10 mouse cellular contexts compared by ENCODE assay signal in genomic region chr8:65037117-65037533, GRCm38 (mm10). TPM values are rescaled to one million over a fixed set of nuclear protein-coding genes. Genes with fewer than 3 reads are reported as not detected.
A peak's percentile ranks its signal among the peaks of the same experiment; 100 is the strongest.
DNase-seq lines count a peak whose midpoint lies in the region; ATAC-seq and TF ChIP-seq lines count a peak whose summit lies in the region.
"Had no signal": no experiment of that assay in that cellular context is flagged by ENCODE, and none has a peak within 500 bp of the region (broad histone marks: within the 10 kb centered on the region; RNA-seq: fewer than 3 reads in every experiment).

Apela (minus strand) TSS chr8:65037336.

- H3K27me3 ChIP-seq in E14TG2a.4 (ENCODE audit: insufficient read depth, low read length), result no peaks in the 10 kb centered on the region
- H3K27me3 ChIP-seq in heart, embryonic 13.5 days (replicated peaks), result no peaks in the 10 kb centered on the region
- no peaks in the 10 kb centered on the region for H3K27me3 ChIP-seq in lung, embryonic 15.5 days
- H3K27me3 ChIP-seq in stomach, postnatal 0 days (ENCODE audit: control insufficient read depth, insufficient read depth, low read length), result no peaks in the 10 kb centered on the region

- H3K4me1 ChIP-seq in E14TG2a.4 (replicated peaks; ENCODE audit: low read depth, low read length), result peaks cover 44% of the 10 kb centered on the region
- peaks cover 15% of the 10 kb centered on the region for H3K4me1 ChIP-seq in heart, embryonic 13.5 days
- H3K4me1 ChIP-seq in lung, embryonic 15.5 days, result peaks cover 9% of the 10 kb centered on the region; the same call in 1 of the 2 replicates
- no peaks in the 10 kb centered on the region for H3K4me1 ChIP-seq in stomach, postnatal 0 days (replicated peaks; ENCODE audit: control insufficient read depth, insufficient read depth)

- peak within 1 kb of the TSS; percentile 66 for H3K9ac ChIP-seq in heart, embryonic 13.5 days
- H3K9ac ChIP-seq in lung, embryonic 15.5 days, result peak within 1 kb of the TSS; percentile 27; the same call in 1 of the 2 replicates
- H3K9ac ChIP-seq in stomach, postnatal 0 days (ENCODE audit: low read length), result no peak within 1 kb of the TSS

- H3K9me3 ChIP-seq in E14TG2a.4 (ENCODE audit: low read length), result peaks cover 4% of the 10 kb centered on the region; the same call in 1 of the 2 replicates
- H3K9me3 ChIP-seq in heart, embryonic 13.5 days, result no peaks in the 10 kb centered on the region
- no peaks in the 10 kb centered on the region for H3K9me3 ChIP-seq in lung, embryonic 15.5 days
- no peaks in the 10 kb centered on the region for H3K9me3 ChIP-seq in stomach, postnatal 0 days (ENCODE audit: control insufficient read depth, low read length)

- no peak; the same call in 1 of the 2 replicates for ATAC-seq in heart, embryonic 13.5 days (ENCODE audit: extremely low read depth, insufficient number of reproducible peaks, low FRiP score, low TSS enrichment)
- ATAC-seq in lung, embryonic 15.5 days (ENCODE audit: borderline replicate concordance, extremely low read depth, low FRiP score, low TSS enrichment), result peak; percentile 83; the same call in 1 of the 2 replicates
- ATAC-seq in stomach, postnatal 0 days (ENCODE audit: low FRiP score, low TSS enrichment), result peak; percentile 83

- peak; percentile 32 for DNase-seq in adrenal gland, postnatal 14 days
- peak; percentile 66 for DNase-seq in kidney, postnatal 10 days
- peak; percentile 70 for DNase-seq in stomach, postnatal 0 days (ENCODE audit: low spot score)
- no peak for DNase-seq in gastrocnemius, postnatal 14 days
- no peak for DNase-seq in right cerebral cortex, postnatal 4 days

- H3K4me3 ChIP-seq in E14TG2a.4 (replicated peaks; ENCODE audit: low read length), result peak within 1 kb of the TSS; percentile 73
- peak within 1 kb of the TSS; percentile 49 for H3K4me3 ChIP-seq in heart, embryonic 13.5 days
- H3K4me3 ChIP-seq in lung, embryonic 15.5 days, result peak within 1 kb of the TSS; percentile 32
- peak within 1 kb of the TSS; percentile 18 for H3K4me3 ChIP-seq in stomach, postnatal 0 days (ENCODE audit: low read depth, low read length)

- H3K36me3 ChIP-seq in E14TG2a.4 (ENCODE audit: insufficient read depth, low read length), result 0 out of 2 replicates have a peak, but pooled peaks cover 3% of the 10 kb centered on the region
- no peaks in the 10 kb centered on the region for H3K36me3 ChIP-seq in heart, embryonic 13.5 days
- H3K36me3 ChIP-seq in lung, embryonic 15.5 days, result no peaks in the 10 kb centered on the region
- H3K36me3 ChIP-seq in stomach, postnatal 0 days (ENCODE audit: control insufficient read depth, insufficient read depth, low read length), result no peaks in the 10 kb centered on the region

- no peak for TF ChIP-seq EP300 in stomach, postnatal 0 days (optimal IDR thresholded peaks at IDR 0.05)

- no peak for TF ChIP-seq CTCF in E14TG2a.4 (conservative IDR thresholded peaks at IDR 0.05; ENCODE audit: low read length)
- TF ChIP-seq CTCF in stomach, postnatal 0 days (IDR thresholded peaks at IDR 0.05; ENCODE audit: low read depth), result no peak

- intact Hi-C loops in gastrocnemius, postnatal 14 days (cut with DNase I; ENCODE audit: low total_unique reads), result no loop called here

- peak within 1 kb of the TSS; percentile 80 for H3K4me2 ChIP-seq in heart, embryonic 13.5 days
- peak within 1 kb of the TSS; percentile 63 for H3K4me2 ChIP-seq in lung, embryonic 15.5 days
- peak within 1 kb of the TSS; percentile 45 for H3K4me2 ChIP-seq in stomach, postnatal 0 days (replicated peaks; ENCODE audit: low read depth)

- no peak within 1 kb of the TSS; the same call in 1 of the 2 replicates for H3K27ac ChIP-seq in heart, embryonic 13.5 days (replicated peaks)
- H3K27ac ChIP-seq in lung, embryonic 15.5 days, result no peak within 1 kb of the TSS
- no peak within 1 kb of the TSS for H3K27ac ChIP-seq in stomach, postnatal 0 days (replicated peaks)

- WGBS in heart, embryonic 13.5 days, result under 1% methylated on average over 8 of the region's 8 CpGs
- WGBS in lung, embryonic 15.5 days, result under 1% methylated on average over 8 of the region's 8 CpGs
- WGBS in stomach, postnatal 0 days, result under 1% methylated on average over 8 of the region's 8 CpGs

RNA-seq across cellular contexts. Expression of gene Apela, which starts in this region (rescaled TPM):
- not detected in 2 replicates for total RNA-seq in adrenal gland, postnatal 14 days (2021)
- polyA plus RNA-seq in heart, embryonic 13.5 days (2015; fragmentation: Nextera tagmentation; extraction: Ambion mirVana), result 9.0 and 11.1 TPM in 2 replicates
- polyA plus RNA-seq in lung, embryonic 15.5 days (2015; fragmentation: Nextera tagmentation; extraction: Ambion mirVana), result 0.90 and 1.3 TPM in 2 replicates
- 0.45 TPM in 2 replicates for polyA plus RNA-seq in stomach, postnatal 0 days (2015; fragmentation: Nextera tagmentation; extraction: Ambion mirVana)
- not detected for total RNA-seq in gastrocnemius, postnatal 14 days (2021)
- total RNA-seq: adrenal gland, adult 18-20 months; left cerebral cortex, postnatal 36 days had no signal

Comparison
In these comparisons a context has a peak if more than half of its experiments do, and no peak if none do; other contexts are left out.
1. Peak in DNase-seq in adrenal gland, postnatal 14 days; RNA of the gene not detected or under 1 TPM.
2. Peak in DNase-seq, ATAC-seq, H3K4me3 ChIP-seq and H3K4me2 ChIP-seq in stomach, postnatal 0 days; RNA of the gene not detected or under 1 TPM.
3. H3K4me3 ChIP-seq: peak in every context shown above with its lines; median percentile 73 in E14TG2a.4; 49 in heart, embryonic 13.5 days; 32 in lung, embryonic 15.5 days; 18 in stomach, postnatal 0 days.